Mouse (Mus musculus) effector memory CD4-positive, alpha-beta T cell, adult 7 months (primary cell): ENCODE measurements around the gene Alas2. TPM values are rescaled to one million over a fixed set of nuclear protein-coding genes. Genes with fewer than 3 reads are reported as not detected.

Experiments
- polyA plus RNA-seq: library from polyadenylated mRNA; unstranded; fragments of 100-300 nt; shearing (Covaris generic); gene quantifications from one replicate; pipeline ENCODE4 v1.2.1, GENCODE M21; 2017

The Alas2 gene
- polyA plus RNA-seq, result 0.44 TPM

DNA sequence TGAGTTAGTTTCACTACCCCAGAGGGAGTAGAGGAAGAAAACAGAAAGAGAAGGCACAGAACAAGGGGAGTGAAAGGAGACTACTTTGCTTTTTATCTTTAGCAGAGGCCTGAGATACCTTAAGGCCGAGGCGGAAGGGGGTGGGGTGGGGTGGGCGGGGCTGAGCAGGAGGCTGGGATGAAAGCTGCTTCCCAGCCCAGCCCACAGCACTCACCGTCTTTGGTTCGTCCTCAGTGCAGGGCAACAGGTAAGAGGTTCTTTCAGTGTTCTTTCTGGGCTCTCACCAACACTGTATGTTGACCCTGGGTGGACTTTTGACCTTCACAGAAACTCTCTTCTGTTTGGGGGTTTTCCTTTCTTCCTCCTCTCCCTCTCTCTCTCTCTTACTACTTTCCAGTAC is at the start of gene Alas2:
TSS of gene Alas2 (plus strand) at position 137 of the 400 bp plus-strand sequence.

DNA sequence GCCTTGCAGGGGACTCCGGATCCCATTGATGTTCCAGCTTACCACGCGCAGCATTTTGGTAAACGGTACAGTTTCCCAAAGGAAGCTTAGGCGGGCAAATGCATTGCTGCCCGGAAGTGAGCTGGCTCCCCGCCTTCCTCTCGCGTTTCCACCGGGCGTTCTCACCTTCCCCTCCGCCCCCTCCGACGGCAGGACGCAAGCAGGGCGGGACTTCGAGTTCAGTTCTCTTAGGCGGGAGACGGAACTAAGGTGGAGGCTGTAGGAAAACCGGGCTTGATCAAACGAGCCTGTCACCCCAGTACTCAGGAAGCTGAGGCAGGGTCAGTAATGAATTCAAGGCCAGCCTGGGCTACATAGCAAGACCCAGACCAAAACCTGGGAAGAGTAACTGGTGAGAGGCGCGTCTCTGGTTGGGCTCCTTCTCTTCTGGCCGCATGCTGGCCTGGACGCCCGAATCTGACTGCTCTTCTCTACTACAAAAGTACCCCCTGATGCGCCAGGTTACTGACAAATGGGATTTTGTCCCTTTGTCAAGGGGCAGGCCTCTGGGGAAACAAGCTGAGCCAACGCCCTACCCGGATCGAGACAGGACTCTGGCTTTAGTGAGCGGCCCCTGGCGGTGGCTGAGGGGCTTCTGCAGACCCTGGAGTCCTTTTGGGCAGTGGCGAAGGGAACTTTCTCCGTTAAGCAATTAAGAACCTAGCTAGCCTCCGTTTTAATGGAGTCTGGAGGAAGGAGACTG is 41.0 kb downstream of the Alas2 start, which contains the start of gene Pfkfb1:
TSS of gene Pfkfb1 (plus strand) at position 207 of the 742 bp plus-strand sequence.

DNA sequence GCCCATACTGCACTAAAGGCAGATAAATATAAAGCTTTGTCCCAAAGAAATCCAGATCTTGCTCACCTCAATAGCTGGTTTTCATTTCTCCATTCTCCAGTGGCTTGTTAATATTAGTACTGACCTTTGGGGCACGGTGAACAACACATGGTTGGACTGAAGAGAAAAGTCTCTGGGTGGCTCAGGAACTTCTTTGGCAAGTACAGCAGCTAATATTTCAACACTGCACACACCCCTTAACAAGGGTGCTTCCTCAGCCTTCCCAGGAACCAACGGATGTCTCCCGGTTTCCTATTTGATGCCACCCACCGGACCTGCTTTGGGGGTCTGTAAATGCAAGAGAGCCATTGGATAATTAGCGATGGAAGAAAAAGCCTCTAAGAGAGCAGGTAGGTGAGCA is 42.5 kb downstream of the Alas2 start, which contains the start of gene Apex2:
TSS of gene Apex2 (minus strand) at position 173 of the 400 bp plus-strand sequence.

Other genes with a start within 250 kb of the Alas2 start
- gene Tmem29, start 88.2 kb upstream of the Alas2 start, polyA plus RNA-seq, result 16.5 TPM
- gene Pfkfb1, start 40.9 kb downstream of the Alas2 start, polyA plus RNA-seq, result 5.2 TPM
- gene Apex2, start 42.5 kb downstream of the Alas2 start, polyA plus RNA-seq, result 16.0 TPM
- gene Tro, start 110.2 kb downstream of the Alas2 start, polyA plus RNA-seq, result 0.15 TPM